In the genomic region with DNA sequence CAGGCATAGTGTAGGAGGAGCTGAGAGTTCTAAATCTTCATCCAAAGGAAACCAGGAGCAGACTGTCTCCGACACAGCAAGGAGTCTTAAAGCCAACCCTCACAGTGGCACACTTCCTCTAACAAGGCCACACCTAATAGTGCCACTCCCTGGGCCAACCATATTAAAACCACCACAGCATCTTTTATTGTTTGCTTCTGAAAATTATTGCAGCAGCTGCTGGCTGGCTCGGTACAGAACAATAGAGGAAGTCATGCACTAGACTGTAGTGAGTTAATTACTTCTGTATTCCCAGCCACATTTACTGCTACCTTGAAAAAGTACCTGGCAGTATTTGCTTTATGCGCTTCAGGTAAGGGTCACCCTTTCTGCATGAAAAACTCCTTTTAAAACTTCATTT, we compare ENCODE assay signal across 28 mouse cellular contexts. TPM values are rescaled to one million over a fixed set of nuclear protein-coding genes. Genes with fewer than 3 reads are reported as not detected.
A peak's percentile ranks its signal among the peaks of the same experiment; 100 is the strongest.
DNase-seq lines count a peak whose midpoint lies in the region; ATAC-seq and TF ChIP-seq lines count a peak whose summit lies in the region.
"Had no signal": no experiment of that assay in that cellular context is flagged by ENCODE, and none has a peak within 500 bp of the region (broad histone marks: within the 10 kb centered on the region; RNA-seq: fewer than 3 reads in every experiment).

No protein-coding gene starts in this region.

- H3K9ac ChIP-seq in MEL (ENCODE audit: control insufficient read depth, low read depth, low read length, poor library complexity, severe bottlenecking), result no peak overlapping the region
- H3K9ac ChIP-seq in intestine, postnatal 0 days (ENCODE audit: low read depth, low read length), result no peak overlapping the region
- no peak overlapping the region for H3K9ac ChIP-seq in forebrain, embryonic 16.5 days (replicated peaks; ENCODE audit: low read depth, low read length)
- H3K9ac ChIP-seq: embryonic facial prominence, embryonic 15.5 days; forebrain, embryonic 15.5 days; heart, embryonic 13.5 days; hindbrain, embryonic 12.5 days had no signal

- H3K4me1 ChIP-seq in MEL (ENCODE audit: control insufficient read depth in 1 of 2, insufficient read depth in 2 of 2, low read length in 2 of 2), result 0 out of 4 replicates have a peak, but pooled peaks cover 0 to 6% of the 10 kb centered on the region in 2 experiments
- H3K4me1 ChIP-seq in intestine, postnatal 0 days (replicated peaks; ENCODE audit: control insufficient read depth, insufficient read depth, low read length), result no peaks in the 10 kb centered on the region
- no peaks in the 10 kb centered on the region for H3K4me1 ChIP-seq in forebrain, embryonic 16.5 days (replicated peaks; ENCODE audit: control insufficient read depth, insufficient read depth, low read length)
- H3K4me1 ChIP-seq: embryonic facial prominence, embryonic 15.5 days; forebrain, embryonic 10.5 days; forebrain, embryonic 15.5 days; heart, embryonic 13.5 days; hindbrain, embryonic 12.5 days had no signal

- no peak overlapping the region for H3K4me3 ChIP-seq in MEL (ENCODE audit: control insufficient read depth in 1 of 2, insufficient read depth in 1 of 2, low read depth in 2 of 2, low read length in 2 of 2)
- no peak overlapping the region for H3K4me3 ChIP-seq in intestine, postnatal 0 days (ENCODE audit: low read depth, low read length)
- no peak overlapping the region for H3K4me3 ChIP-seq in forebrain, embryonic 16.5 days (replicated peaks; ENCODE audit: low read length)
- H3K4me3 ChIP-seq: embryonic facial prominence, embryonic 15.5 days; erythroblast, embryonic 14.5 days; forebrain, embryonic 10.5 days; forebrain, embryonic 15.5 days; heart, embryonic 13.5 days; hindbrain, embryonic 12.5 days had no signal

- no peak overlapping the region for H3K27ac ChIP-seq in MEL (ENCODE audit: control insufficient read depth, low read depth, low read length)
- H3K27ac ChIP-seq in intestine, postnatal 0 days (ENCODE audit: low read depth, low read length), result no peak overlapping the region
- H3K27ac ChIP-seq in forebrain, embryonic 16.5 days (ENCODE audit: low read length), result no peak overlapping the region
- H3K27ac ChIP-seq: embryonic facial prominence, embryonic 15.5 days; forebrain, embryonic 10.5 days; forebrain, embryonic 15.5 days; heart, embryonic 13.5 days; hindbrain, embryonic 12.5 days; hindbrain, postnatal 0 days had no signal

- no peaks in the 10 kb centered on the region for H3K36me3 ChIP-seq in MEL (ENCODE audit: control insufficient read depth in 1 of 2, insufficient read depth in 2 of 2, low read length in 2 of 2)
- no peaks in the 10 kb centered on the region for H3K36me3 ChIP-seq in intestine, postnatal 0 days (ENCODE audit: control insufficient read depth, insufficient read depth)
- H3K36me3 ChIP-seq in splenic B cell, adult 2 months (ENCODE audit: control insufficient read depth, insufficient read depth, low read length, poor library complexity, severe bottlenecking), result no peaks in the 10 kb centered on the region
- no peaks in the 10 kb centered on the region for H3K36me3 ChIP-seq in forebrain, embryonic 16.5 days (ENCODE audit: control insufficient read depth, insufficient read depth)
- H3K36me3 ChIP-seq: embryonic facial prominence, embryonic 15.5 days; forebrain, embryonic 10.5 days; forebrain, embryonic 15.5 days; heart, embryonic 13.5 days; hindbrain, embryonic 12.5 days had no signal

- DNase-seq in MEL (ENCODE audit: low read depth, low spot score), result peak; percentile 54
- peak; percentile 6 for DNase-seq in splenic B cell, adult 2 months (ENCODE audit: low read depth, low spot score)
- DNase-seq in thymus, postnatal 10 days (ENCODE audit: low spot score in 2 of 2), result no peak
- no peak for DNase-seq in kidney, adult 11 months
- DNase-seq: adrenal gland, adult 2 months; adrenal gland, postnatal 25 days; cerebellum, adult 2 months; cerebellum, postnatal 10 days; embryo, embryonic 11 days; gastrocnemius, postnatal 14 days; heart, postnatal 36 days; kidney, adult 18-20 months had no signal

- H3K79me2 ChIP-seq in MEL (ENCODE audit: control insufficient read depth, insufficient read depth, low read length, poor library complexity), result no peaks in the 10 kb centered on the region

- WGBS in intestine, postnatal 0 days, result 46% methylated on average over 3 of the region's 3 CpGs
- WGBS in forebrain, embryonic 16.5 days, result 67% methylated on average over 3 of the region's 3 CpGs

- no peak for TF ChIP-seq RAD21 in MEL (IDR thresholded peaks at IDR 0.05; ENCODE audit: low read depth, low read length)

- no peak for TF ChIP-seq EP300 in MEL (IDR thresholded peaks at IDR 0.05; ENCODE audit: low read depth in 1 of 2, low read length in 2 of 2)

- TF ChIP-seq POLR2A in MEL (IDR thresholded peaks at IDR 0.05; ENCODE audit: control insufficient read depth in 1 of 2, insufficient read depth in 1 of 2, low read depth in 1 of 2, low read length in 2 of 2, poor library complexity in 1 of 2), result no peak

- H3K9me3 ChIP-seq in MEL (replicated peaks; ENCODE audit: insufficient read depth, low read length), result no peaks in the 10 kb centered on the region
- H3K9me3 ChIP-seq in intestine, postnatal 0 days (ENCODE audit: control insufficient read depth), result no peaks in the 10 kb centered on the region
- H3K9me3 ChIP-seq in forebrain, embryonic 16.5 days (ENCODE audit: control insufficient read depth, low read length), result no peaks in the 10 kb centered on the region
- H3K9me3 ChIP-seq: embryonic facial prominence, embryonic 15.5 days; forebrain, embryonic 10.5 days; forebrain, embryonic 15.5 days; heart, embryonic 13.5 days; hindbrain, embryonic 12.5 days had no signal

- no peak overlapping the region for H3K4me2 ChIP-seq in intestine, postnatal 0 days (replicated peaks; ENCODE audit: low read depth)
- H3K4me2 ChIP-seq in forebrain, embryonic 16.5 days (ENCODE audit: low read length), result no peak overlapping the region
- H3K4me2 ChIP-seq: embryonic facial prominence, embryonic 15.5 days; forebrain, embryonic 15.5 days; heart, embryonic 13.5 days; hindbrain, embryonic 12.5 days had no signal

- ATAC-seq in hematopoietic stem cell, adult 5-6 weeks (replicated peaks in 1 of 2; ENCODE audit: insufficient read depth in 1 of 2, low FRiP score in 2 of 2, low TSS enrichment in 1 of 2, low read depth in 1 of 2, poor library complexity in 2 of 2, severe bottlenecking in 2 of 2), result peak; percentile 75 to 83
- ATAC-seq in intestine, postnatal 0 days, result peak; percentile 59; the same call in 1 of the 2 replicates
- ATAC-seq in forebrain, embryonic 16.5 days, result no peak
- ATAC-seq: forebrain, embryonic 15.5 days; hindbrain, postnatal 0 days; Patski had no signal

- H3K27me3 ChIP-seq in MEL (ENCODE audit: control insufficient read depth in 1 of 2, insufficient read depth in 2 of 2, low read length in 2 of 2), result no peaks in the 10 kb centered on the region
- H3K27me3 ChIP-seq in intestine, postnatal 0 days (replicated peaks; ENCODE audit: control insufficient read depth, insufficient read depth, low read length), result no peaks in the 10 kb centered on the region
- H3K27me3 ChIP-seq in splenic B cell, adult 2 months (ENCODE audit: control insufficient read depth, insufficient read depth, low read length, poor library complexity, severe bottlenecking), result no peaks in the 10 kb centered on the region
- H3K27me3 ChIP-seq in forebrain, embryonic 16.5 days (replicated peaks; ENCODE audit: control insufficient read depth, insufficient read depth, low read length), result no peaks in the 10 kb centered on the region
- H3K27me3 ChIP-seq: embryonic facial prominence, embryonic 15.5 days; forebrain, embryonic 15.5 days; heart, embryonic 13.5 days; hindbrain, embryonic 12.5 days; Patski had no signal

- TF ChIP-seq CTCF in MEL (IDR thresholded peaks at IDR 0.05 in 2 of 3, conservative IDR thresholded peaks at IDR 0.05 in 1 of 3; ENCODE audit: control insufficient read depth in 1 of 3, insufficient read depth in 1 of 3, low read depth in 2 of 3, low read length in 3 of 3, poor library complexity in 1 of 3, severe bottlenecking in 1 of 3), result no peak
- TF ChIP-seq CTCF in intestine, postnatal 0 days (IDR thresholded peaks at IDR 0.05; ENCODE audit: low read depth), result no peak

TF ChIP-seq in MEL, 35 proteins besides CTCF, POLR2A, EP300 and RAD21 (continues in another document):
- TF ChIP-seq ETS1 (IDR thresholded peaks at IDR 0.05; ENCODE audit: low read depth, low read length) (no peak), TCF12 (IDR thresholded peaks at IDR 0.05; ENCODE audit: low read depth, low read length) (no peak), ZNF384 (IDR thresholded peaks at IDR 0.05; ENCODE audit: low read depth, low read length) (no peak), ZC3H11A (IDR thresholded peaks at IDR 0.05; ENCODE audit: low read depth, low read length) (no peak), ZMIZ1 (IDR thresholded peaks at IDR 0.05; ENCODE audit: low read depth, low read length) (no peak), USF2 (IDR thresholded peaks at IDR 0.05; ENCODE audit: borderline replicate concordance in 1 of 2, insufficient read depth in 1 of 2, low read depth in 1 of 2, low read length in 2 of 2) (no peak), POLR2AphosphoS2 (IDR thresholded peaks at IDR 0.05; ENCODE audit: low read length) (no peak), BHLHE40 (IDR thresholded peaks at IDR 0.05; ENCODE audit: borderline replicate concordance, low read depth, low read length) (no peak), HCFC1 (IDR thresholded peaks at IDR 0.05; ENCODE audit: low read depth, low read length) (no peak)

RNA-seq across cellular contexts. Expression of a gene that starts 3.8 kb away (rescaled TPM):
- total RNA-seq in MEL (2012; rRNA removed), result not detected in 2 replicates
- not detected for polyA plus RNA-seq in MEL (2012; ENCODE audit: insufficient read depth in 1 of 2, insufficient read length in 2 of 2, low read depth in 1 of 2, low replicate concordance in 2 of 2, missing spikeins in 1 of 2)
- total RNA-seq in hematopoietic stem cell, adult 5-6 weeks (2017), result not detected in 2 replicates
- polyA plus RNA-seq in intestine, postnatal 0 days (2015; fragmentation: Nextera tagmentation; extraction: Ambion mirVana), result not detected in 2 replicates
- not detected in 2 replicates for polyA plus RNA-seq in forebrain, embryonic 16.5 days (2015; fragmentation: Nextera tagmentation; extraction: Ambion mirVana)
- total RNA-seq: adrenal gland, adult 2 months; adrenal gland, postnatal 25 days; gastrocnemius, postnatal 14 days; heart, postnatal 36 days; hindbrain, postnatal 0 days had no signal
- polyA plus RNA-seq: adrenal gland, adult 2 months; C2C12; cerebellum, adult 2 months; embryonic facial prominence, embryonic 11.5 days; embryonic facial prominence, embryonic 15.5 days; erythroblast, embryonic 14.5 days; forebrain, embryonic 10.5 days; forebrain, embryonic 15.5 days; frontal cortex, adult 2 months; gonadal fat pad, adult 2 months; heart, embryonic 13.5 days; heart, postnatal 0 days; hindbrain, embryonic 12.5 days; hindbrain, postnatal 0 days; Patski had no signal

RNA-seq across cellular contexts. Expression of a gene that starts 25.6 kb away (rescaled TPM):
- 4.3 and 7.5 TPM in 2 replicates for total RNA-seq in MEL (2012; rRNA removed)
- polyA plus RNA-seq in MEL (2012; ENCODE audit: insufficient read depth in 1 of 2, insufficient read length in 2 of 2, low read depth in 1 of 2, low replicate concordance in 2 of 2, missing spikeins in 1 of 2), result 1 to 10 TPM in 1 of 2 experiments, not detected in 1; 8.2 TPM
- total RNA-seq in hematopoietic stem cell, adult 5-6 weeks (2017), result not detected in 2 replicates
- polyA plus RNA-seq in intestine, postnatal 0 days (2015; fragmentation: Nextera tagmentation; extraction: Ambion mirVana), result not detected in 2 replicates
- not detected in 2 replicates for polyA plus RNA-seq in forebrain, embryonic 16.5 days (2015; fragmentation: Nextera tagmentation; extraction: Ambion mirVana)
- total RNA-seq: adrenal gland, adult 2 months; adrenal gland, postnatal 25 days; gastrocnemius, postnatal 14 days; heart, postnatal 36 days; hindbrain, postnatal 0 days had no signal
- polyA plus RNA-seq: adrenal gland, adult 2 months; C2C12; cerebellum, adult 2 months; embryonic facial prominence, embryonic 11.5 days; embryonic facial prominence, embryonic 15.5 days; erythroblast, embryonic 14.5 days; forebrain, embryonic 10.5 days; forebrain, embryonic 15.5 days; frontal cortex, adult 2 months; gonadal fat pad, adult 2 months; heart, embryonic 13.5 days; heart, postnatal 0 days; hindbrain, embryonic 12.5 days; hindbrain, postnatal 0 days; Patski had no signal

RNA-seq across cellular contexts. Expression of a gene that starts 57.1 kb away (rescaled TPM):
- 159 and 204 TPM in 2 replicates for total RNA-seq in MEL (2012; rRNA removed)
- polyA plus RNA-seq in MEL (2012; ENCODE audit: insufficient read depth in 1 of 2, insufficient read length in 2 of 2, low read depth in 1 of 2, low replicate concordance in 2 of 2, missing spikeins in 1 of 2), result 100 to 1,000 TPM; 110 to 421 TPM
- total RNA-seq in hematopoietic stem cell, adult 5-6 weeks (2017), result 18.3 and 38.5 TPM in 2 replicates
- 54.5 and 56.7 TPM in 2 replicates for polyA plus RNA-seq in intestine, postnatal 0 days (2015; fragmentation: Nextera tagmentation; extraction: Ambion mirVana)
- polyA plus RNA-seq in forebrain, embryonic 16.5 days (2015; fragmentation: Nextera tagmentation; extraction: Ambion mirVana), result 8.5 and 11.1 TPM in 2 replicates

Comparison
In these comparisons a context has a peak if more than half of its experiments do, and no peak if none do; other contexts are left out.
1. DNase-seq: peak in MEL (single experiment) and splenic B cell, adult 2 months (single experiment); none in thymus, postnatal 10 days (0 of 2) and kidney, adult 11 months (single experiment).